Mouse (Mus musculus): Measurements from ENCODE around the gene Rasgrp4. TPM values are rescaled to one million over a fixed set of nuclear protein-coding genes. Genes with fewer than 3 reads are reported as not detected.

Gene Rasgrp4
- total and polyA plus RNA-seq, 2 experiments from 2014 or later: 0.79 to 2.2 TPM

GRCm38 (mm10) chr7:29141416-29141815, 6.8 kb downstream of the Rasgrp4 start:
- H3K27ac ChIP-seq (ENCODE audit: low read depth, low read length): no peak overlapping the region
- H3K4me2 ChIP-seq (ENCODE audit: low read depth, low read length, poor library complexity, severe bottlenecking): no peak overlapping the region
- no peaks in the 10 kb centered on the region for H3K36me3 ChIP-seq (ENCODE audit: insufficient read depth, low read length)
- H3K9me3 ChIP-seq (ENCODE audit: low read length): no peaks in the 10 kb centered on the region
- H3K4me1 ChIP-seq (ENCODE audit: insufficient read depth, low read length): no peaks in the 10 kb centered on the region
- no peak overlapping the region for H3K9ac ChIP-seq (replicated peaks; ENCODE audit: low read length, poor library complexity, severe bottlenecking)
- 89% methylated on average over 8 of the region's 8 CpGs for WGBS
- H3K27me3 ChIP-seq (ENCODE audit: insufficient read depth, low read length): no peaks in the 10 kb centered on the region
- ATAC-seq (ENCODE audit: low FRiP score) (no peak), DNase-seq (ENCODE audit: low spot score) (no peak)
- H3K4me3 ChIP-seq (ENCODE audit: low read depth, low read length): no peak overlapping the region
- TF ChIP-seq CTCF (IDR thresholded peaks at IDR 0.05): no peak

- TF ChIP-seq CTCF (IDR thresholded peaks at IDR 0.05): no peak
- Histone ChIP-seq H3K9me3 (ENCODE audit: low read length) (no peaks in the 10 kb centered on the region), H3K36me3 (ENCODE audit: insufficient read depth, low read length) (no peaks in the 10 kb centered on the region), H3K4me3 (ENCODE audit: low read depth, low read length) (no peak overlapping the region), H3K27ac (ENCODE audit: low read depth, low read length) (no peak overlapping the region), H3K27me3 (ENCODE audit: insufficient read depth, low read length) (no peaks in the 10 kb centered on the region), H3K9ac (replicated peaks; ENCODE audit: low read length, poor library complexity, severe bottlenecking) (no peak overlapping the region), H3K4me2 (ENCODE audit: low read depth, low read length, poor library complexity, severe bottlenecking) (no peak overlapping the region), H3K4me1 (ENCODE audit: insufficient read depth, low read length) (no peaks in the 10 kb centered on the region)
- WGBS: 93% methylated on average over 4 of the region's 4 CpGs
- DNase-seq (ENCODE audit: low spot score) (no peak), ATAC-seq (ENCODE audit: low FRiP score) (no peak)
Observed at GRCm38 (mm10) chr7:29144006-29144405, 9.4 kb downstream of the Rasgrp4 start.

- Histone ChIP-seq H3K4me2 (ENCODE audit: low read depth, low read length, poor library complexity, severe bottlenecking) (no peak overlapping the region), H3K27ac (ENCODE audit: low read depth, low read length) (no peak overlapping the region), H3K9me3 (ENCODE audit: low read length) (no peaks in the 10 kb centered on the region), H3K9ac (replicated peaks; ENCODE audit: low read length, poor library complexity, severe bottlenecking) (no peak overlapping the region), H3K36me3 (ENCODE audit: insufficient read depth, low read length) (no peaks in the 10 kb centered on the region), H3K4me3 (ENCODE audit: low read depth, low read length) (no peak overlapping the region), H3K4me1 (ENCODE audit: insufficient read depth, low read length) (no peaks in the 10 kb centered on the region), H3K27me3 (ENCODE audit: insufficient read depth, low read length) (no peaks in the 10 kb centered on the region)
- no peak for TF ChIP-seq CTCF (IDR thresholded peaks at IDR 0.05)
- no peak for DNase-seq (ENCODE audit: low spot score)
- 89% methylated on average over 7 of the region's 7 CpGs for WGBS
- ATAC-seq (ENCODE audit: low FRiP score): no peak
Observed at GRCm38 (mm10) chr7:29146625-29147367, 12.1 kb downstream of the Rasgrp4 start.

GRCm38 (mm10) chr7:29148771-29149170, 14.1 kb downstream of the Rasgrp4 start:
- DNase-seq (ENCODE audit: low spot score) (no peak), ATAC-seq (ENCODE audit: low FRiP score) (no peak)
- Histone ChIP-seq H3K9me3 (ENCODE audit: low read length) (no peaks in the 10 kb centered on the region), H3K27ac (ENCODE audit: low read depth, low read length) (no peak overlapping the region), H3K27me3 (ENCODE audit: insufficient read depth, low read length) (no peaks in the 10 kb centered on the region), H3K4me1 (ENCODE audit: insufficient read depth, low read length) (no peaks in the 10 kb centered on the region), H3K4me3 (ENCODE audit: low read depth, low read length) (no peak overlapping the region), H3K36me3 (ENCODE audit: insufficient read depth, low read length) (no peaks in the 10 kb centered on the region), H3K9ac (replicated peaks; ENCODE audit: low read length, poor library complexity, severe bottlenecking) (no peak overlapping the region), H3K4me2 (ENCODE audit: low read depth, low read length, poor library complexity, severe bottlenecking) (no peak overlapping the region)
- 92% methylated on average over 15 of the region's 15 CpGs for WGBS
- no peak for TF ChIP-seq CTCF (IDR thresholded peaks at IDR 0.05)

- Histone ChIP-seq H3K4me1 (ENCODE audit: insufficient read depth, low read length) (no peaks in the 10 kb centered on the region), H3K27ac (ENCODE audit: low read depth, low read length) (no peak overlapping the region), H3K9ac (replicated peaks; ENCODE audit: low read length, poor library complexity, severe bottlenecking) (no peak overlapping the region), H3K36me3 (ENCODE audit: insufficient read depth, low read length) (no peaks in the 10 kb centered on the region), H3K4me3 (ENCODE audit: low read depth, low read length) (no peak overlapping the region), H3K9me3 (ENCODE audit: low read length) (no peaks in the 10 kb centered on the region), H3K27me3 (ENCODE audit: insufficient read depth, low read length) (no peaks in the 10 kb centered on the region), H3K4me2 (ENCODE audit: low read depth, low read length, poor library complexity, severe bottlenecking) (no peak overlapping the region)
- DNase-seq (ENCODE audit: low spot score): no peak
- TF ChIP-seq CTCF (IDR thresholded peaks at IDR 0.05): no peak
- no peak for ATAC-seq (ENCODE audit: low FRiP score)
- WGBS: 67% methylated on average over 10 of the region's 10 CpGs
Observed at GRCm38 (mm10) chr7:29151486-29151885, 16.8 kb downstream of the Rasgrp4 start.

GRCm38 (mm10) chr7:29154018-29154720, 19.5 kb downstream of the Rasgrp4 start:
- ATAC-seq (ENCODE audit: low FRiP score): no peak
- TF ChIP-seq CTCF (IDR thresholded peaks at IDR 0.05): peak; percentile 34; the same call in 1 of the 2 replicates
- 98% methylated on average over 14 of the region's 14 CpGs for WGBS

More at GRCm38 (mm10) chr7:29154018-29154720, 19.5 kb downstream of the Rasgrp4 start:
- Histone ChIP-seq H3K4me1 (ENCODE audit: insufficient read depth, low read length) (no peaks in the 10 kb centered on the region), H3K9ac (replicated peaks; ENCODE audit: low read length, poor library complexity, severe bottlenecking) (no peak overlapping the region), H3K27ac (ENCODE audit: low read depth, low read length) (no peak overlapping the region), H3K27me3 (ENCODE audit: insufficient read depth, low read length) (0 out of 2 replicates have a peak, but pooled peaks cover 5% of the 10 kb centered on the region), H3K4me2 (ENCODE audit: low read depth, low read length, poor library complexity, severe bottlenecking) (no peak overlapping the region), H3K4me3 (ENCODE audit: low read depth, low read length) (no peak overlapping the region), H3K36me3 (ENCODE audit: insufficient read depth, low read length) (no peaks in the 10 kb centered on the region), H3K9me3 (ENCODE audit: low read length) (no peaks in the 10 kb centered on the region)
- DNase-seq (ENCODE audit: low spot score): no peak

Measured in midbrain, postnatal 0 days (tissue).